Mouse (Mus musculus): ENCODE data around the gene Vamp9.

- TF ChIP-seq GATA1 (IDR thresholded peaks at IDR 0.05; ENCODE audit: borderline replicate concordance, low read length), result no peak
- no peak for TF ChIP-seq CTCF (IDR thresholded peaks at IDR 0.05; ENCODE audit: low read depth, low read length)
Measured at GRCm38 (mm10) chr5:100000500-100000899, 94.4 kb downstream of the Vamp9 start.
